Mouse (Mus musculus): ENCODE measurements at regions not wholly inside any gene's neighbourhood (a gene's known extent, or its start where the extent isn't known, plus 50 kb on each side); places are given as distances from the start of the nearest gene placed in this dataset.

DNA sequence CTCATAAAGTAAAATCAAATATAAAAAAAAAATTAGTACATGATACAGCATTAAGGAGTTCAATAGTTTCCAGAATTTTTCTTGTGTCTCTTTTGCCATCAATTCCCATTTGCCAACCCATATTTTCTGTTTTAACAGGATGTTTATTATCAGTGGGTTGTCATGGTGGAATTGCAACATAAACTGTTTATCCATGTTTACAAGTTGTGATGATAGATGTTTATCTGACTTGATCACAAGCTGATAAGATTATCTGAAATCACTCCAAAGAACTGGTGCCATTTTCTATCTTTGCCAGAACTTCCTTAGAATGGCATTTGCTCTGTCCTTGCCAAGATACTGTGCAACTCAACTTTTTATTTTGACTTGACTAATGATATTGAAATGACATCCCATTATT, 466.8 kb downstream of the Pcdh7 start:
- H3K9me3 ChIP-seq, result no peaks in the 10 kb centered on the region
- no peak overlapping the region for H3K9ac ChIP-seq (replicated peaks)
- ATAC-seq, result no peak
- no peaks in the 10 kb centered on the region for H3K27me3 ChIP-seq
- no peak overlapping the region for H3K4me2 ChIP-seq (replicated peaks)
- H3K4me1 ChIP-seq (replicated peaks), result no peaks in the 10 kb centered on the region
- no peaks in the 10 kb centered on the region for H3K36me3 ChIP-seq
- H3K4me3 ChIP-seq (replicated peaks), result no peak overlapping the region
- H3K27ac ChIP-seq, result no peak overlapping the region

GRCm38 (mm10) chr5:58207527-58207926, 489.8 kb downstream of the Pcdh7 start:
- H3K9ac ChIP-seq (replicated peaks), result no peak overlapping the region
- H3K9me3 ChIP-seq, result no peaks in the 10 kb centered on the region
- no peak overlapping the region for H3K4me3 ChIP-seq (replicated peaks)
- no peaks in the 10 kb centered on the region for H3K4me1 ChIP-seq (replicated peaks)
- H3K36me3 ChIP-seq, result no peaks in the 10 kb centered on the region
- no peaks in the 10 kb centered on the region for H3K27me3 ChIP-seq
- no peak overlapping the region for H3K27ac ChIP-seq
- no peak for ATAC-seq
- no peak overlapping the region for H3K4me2 ChIP-seq (replicated peaks)

- WGBS, result 88% methylated on average over 4 of the region's 4 CpGs
- Histone ChIP-seq H3K27ac (no peak overlapping the region), H3K9me3 (no peaks in the 10 kb centered on the region), H3K4me1 (replicated peaks) (no peaks in the 10 kb centered on the region), H3K4me3 (replicated peaks) (no peak overlapping the region), H3K36me3 (no peaks in the 10 kb centered on the region), H3K27me3 (no peaks in the 10 kb centered on the region), H3K4me2 (replicated peaks) (no peak overlapping the region), H3K9ac (replicated peaks) (no peak overlapping the region)
- no peak for ATAC-seq
Observed at GRCm38 (mm10) chr5:58227137-58227536, 509.4 kb downstream of the Pcdh7 start.

- Histone ChIP-seq H3K4me2 (replicated peaks) (no peak overlapping the region), H3K9me3 (no peaks in the 10 kb centered on the region; the same call in 1 of the 2 replicates), H3K27me3 (no peaks in the 10 kb centered on the region), H3K4me3 (replicated peaks) (no peak overlapping the region), H3K9ac (replicated peaks) (no peak overlapping the region), H3K27ac (no peak overlapping the region), H3K36me3 (no peaks in the 10 kb centered on the region), H3K4me1 (replicated peaks) (no peaks in the 10 kb centered on the region)
- ATAC-seq, result peak; percentile 30; the same call in 1 of the 2 replicates
- 43% methylated on average over 3 of the region's 3 CpGs for WGBS
Observed at GRCm38 (mm10) chr5:58228726-58229125, 511.0 kb downstream of the Pcdh7 start.
